Mouse (Mus musculus) cerebellum, adult 18-20 months (tissue): ENCODE data around the gene Tma7.
A peak's percentile ranks its signal among the peaks of the same experiment; 100 is the strongest.

Experiments
- DNase-seq, 2 experiments: peaks; one replicate each; pipeline ENCODE4 v3.0.0; 2021

Gene Tma7

GRCm38 (mm10) chr9:109060184-109060897 lies 22.0 kb downstream of the Tma7 start:
- no peak for DNase-seq

- peak; percentile 85 to 92 for DNase-seq
These were observed 23.1 kb downstream of the Tma7 start, which contains the start of gene Trex1 for GRCm38 (mm10) chr9:109059136-109059903. Gene Trex1 (minus strand): TSS chr9:109059734.

GRCm38 (mm10) chr9:109058006-109058765 lies 24.2 kb downstream of the Tma7 start:
- no peak for DNase-seq

GRCm38 (mm10) chr9:109057543-109057942 lies 24.8 kb downstream of the Tma7 start:
- DNase-seq = no peak

DNA sequence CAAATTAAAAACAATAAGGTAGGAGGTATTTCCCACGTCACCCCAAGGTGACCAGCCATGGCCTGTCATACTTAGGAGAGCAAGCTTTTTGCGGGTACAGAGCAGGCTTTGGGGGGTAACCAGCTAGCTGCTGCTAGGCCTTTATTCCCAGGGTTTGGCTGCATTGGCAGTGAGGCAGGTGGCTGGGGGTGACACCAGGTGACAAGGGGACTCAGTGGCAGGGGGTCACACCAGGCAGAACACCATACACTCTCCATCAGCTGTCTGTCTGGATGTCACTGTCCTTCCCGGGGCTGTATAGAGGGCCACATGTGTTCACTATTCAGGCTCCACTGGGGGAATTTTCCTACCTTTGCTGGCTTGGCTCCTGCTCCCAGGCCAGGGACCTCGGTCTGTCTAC lies 25.5 kb downstream of the Tma7 start:
- no peak for DNase-seq

- no peak for DNase-seq
These were observed 26.2 kb downstream of the Tma7 start for GRCm38 (mm10) chr9:109056081-109056690.

DNA sequence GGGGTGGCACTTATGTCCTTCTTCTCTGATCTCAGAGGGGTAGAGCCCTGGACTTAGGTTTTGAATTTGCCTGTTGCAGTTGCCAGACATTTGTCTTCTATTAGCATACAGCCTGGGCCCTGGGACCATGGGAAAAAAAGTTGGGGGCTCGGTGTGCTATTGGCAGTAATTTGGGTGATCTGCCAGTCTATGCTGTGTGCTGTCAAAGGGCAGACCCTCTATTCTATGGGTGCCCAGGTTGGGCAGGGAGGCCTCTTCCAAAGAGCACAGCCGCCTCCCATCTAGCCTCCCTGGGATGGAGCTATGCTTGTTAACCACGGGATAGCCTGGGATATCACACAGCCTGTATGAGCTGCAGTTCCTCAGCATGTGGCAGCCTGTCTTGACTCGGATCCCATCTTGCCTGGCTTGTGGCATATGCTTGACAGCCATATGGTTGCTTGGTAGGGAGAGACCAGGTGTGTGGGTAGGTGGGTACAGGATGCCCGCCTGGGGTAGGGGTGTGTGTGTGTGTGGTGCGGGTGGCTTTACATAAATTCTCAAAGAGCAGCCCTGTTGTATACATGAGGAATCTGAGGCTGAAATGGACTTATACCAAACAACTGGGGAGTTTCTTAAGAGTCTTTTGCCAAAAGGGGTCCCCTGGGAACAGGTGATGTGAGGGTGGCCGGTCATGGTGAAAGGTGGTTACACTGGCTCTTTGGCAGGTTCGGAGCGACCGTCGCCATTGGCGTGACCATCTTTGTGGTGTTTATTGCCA lies 26.9 kb downstream of the Tma7 start:
- DNase-seq = peak in 1 of 2 experiments; percentile 33

- DNase-seq = peak; percentile 62 to 81
These were observed 27.7 kb downstream of the Tma7 start for GRCm38 (mm10) chr9:109054712-109055111.

GRCm38 (mm10) chr9:109053851-109054250 lies 28.5 kb downstream of the Tma7 start:
- DNase-seq = no peak

GRCm38 (mm10) chr9:109053366-109053765 lies 29.0 kb downstream of the Tma7 start:
- DNase-seq = no peak

- no peak for DNase-seq
These were observed 29.7 kb downstream of the Tma7 start for GRCm38 (mm10) chr9:109052490-109053260.

- no peak for DNase-seq
These were observed 30.5 kb downstream of the Tma7 start for GRCm38 (mm10) chr9:109051651-109052489.

DNA sequence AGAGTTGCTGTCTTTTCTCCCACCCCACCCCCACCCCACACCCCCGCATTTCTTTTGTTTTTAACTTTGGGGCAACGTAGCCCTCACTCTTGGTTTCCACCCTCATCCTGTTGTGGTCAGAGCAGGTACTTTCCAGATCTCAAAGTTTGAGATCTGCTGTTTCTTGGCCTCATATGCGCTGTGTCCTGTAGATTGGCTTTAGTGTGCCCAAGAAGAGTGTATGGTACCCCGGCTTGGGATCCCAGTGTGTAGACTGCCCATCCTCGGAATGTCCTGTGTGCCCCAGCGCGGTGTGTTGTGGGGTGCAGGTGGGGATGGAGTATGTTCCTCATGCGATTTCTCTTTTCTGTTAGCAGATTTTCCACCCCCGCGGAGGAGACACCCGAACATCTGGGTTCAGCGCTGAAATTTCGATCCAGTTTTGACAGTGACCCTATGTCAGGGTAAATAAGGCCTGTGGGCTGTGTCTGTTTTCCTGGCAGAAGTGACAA lies 31.3 kb downstream of the Tma7 start:
- no peak for DNase-seq

DNA sequence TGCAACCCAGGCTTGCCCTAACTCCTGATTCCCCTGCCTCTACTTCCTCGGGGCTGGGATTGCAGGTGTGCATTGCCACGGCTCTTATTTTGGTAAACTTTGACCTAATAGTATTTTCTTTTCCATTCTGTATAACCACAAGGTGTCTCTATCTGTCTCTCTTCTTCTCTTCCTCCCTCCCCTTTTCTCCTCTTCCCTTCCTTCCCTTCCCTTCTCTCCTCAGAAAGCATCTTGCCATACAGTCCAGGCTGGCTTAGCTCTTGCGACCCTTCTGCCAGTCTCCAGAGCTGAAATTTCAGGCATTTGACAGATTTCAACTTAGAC lies 31.8 kb downstream of the Tma7 start:
- no peak for DNase-seq

DNA sequence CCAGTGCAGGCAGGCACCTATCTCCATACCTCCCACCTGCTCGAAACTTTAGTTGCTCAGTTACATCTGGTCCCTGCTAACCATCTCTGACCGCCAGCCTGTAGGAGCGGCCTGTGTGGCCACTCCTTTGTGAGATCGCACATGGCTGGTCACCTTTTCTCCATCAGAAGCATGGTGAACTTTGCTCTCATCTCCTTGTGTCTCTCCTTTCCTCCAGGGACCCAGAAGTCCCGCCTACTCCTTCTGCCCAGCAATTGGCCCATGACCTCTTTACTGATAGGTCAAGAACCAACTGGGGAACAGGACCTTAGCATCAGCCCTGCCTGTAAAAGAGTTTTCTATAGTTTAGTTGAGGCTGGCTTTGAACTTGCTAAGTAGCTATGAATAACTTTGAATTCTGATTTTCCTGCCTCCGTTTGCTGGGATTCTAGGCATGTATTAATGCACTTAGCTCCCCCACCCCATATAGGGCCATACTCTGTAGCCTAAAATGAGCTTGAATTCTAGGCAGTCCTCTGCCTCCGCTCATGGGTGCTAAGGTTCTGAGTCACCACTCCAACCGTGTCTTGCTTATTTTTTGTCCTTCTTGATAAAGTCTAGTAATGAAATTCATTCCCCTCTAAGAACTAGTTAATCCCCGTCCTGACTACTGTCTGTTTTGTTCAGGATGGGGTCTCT lies 32.3 kb downstream of the Tma7 start:
- no peak for DNase-seq

GRCm38 (mm10) chr9:109049316-109049715 lies 33.1 kb downstream of the Tma7 start:
- DNase-seq = no peak

DNA sequence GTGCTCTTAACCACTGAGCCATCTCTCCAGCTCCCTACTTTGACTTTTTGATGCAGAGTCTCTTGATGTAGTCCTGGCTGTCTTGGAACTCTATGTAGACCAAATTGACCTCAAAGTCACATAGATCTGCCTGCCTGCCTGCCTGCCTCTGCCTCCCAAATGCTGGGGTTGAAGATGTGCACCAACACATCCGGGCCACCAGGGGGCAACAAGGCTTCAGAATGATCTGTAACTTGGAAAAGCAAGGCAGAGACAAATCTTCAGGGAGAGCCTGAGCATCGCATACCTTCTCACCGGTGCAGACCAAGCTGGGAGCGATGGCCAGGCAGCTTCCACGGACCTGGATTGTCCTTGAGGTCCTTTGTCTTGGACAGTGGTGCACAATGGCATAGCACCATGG lies 36.1 kb downstream of the Tma7 start:
- DNase-seq = peak; percentile 53 to 57

GRCm38 (mm10) chr9:109041351-109041750 lies 41.0 kb downstream of the Tma7 start:
- no peak for DNase-seq

- no peak for DNase-seq
These were observed 41.5 kb downstream of the Tma7 start for GRCm38 (mm10) chr9:109040906-109041305.

DNA sequence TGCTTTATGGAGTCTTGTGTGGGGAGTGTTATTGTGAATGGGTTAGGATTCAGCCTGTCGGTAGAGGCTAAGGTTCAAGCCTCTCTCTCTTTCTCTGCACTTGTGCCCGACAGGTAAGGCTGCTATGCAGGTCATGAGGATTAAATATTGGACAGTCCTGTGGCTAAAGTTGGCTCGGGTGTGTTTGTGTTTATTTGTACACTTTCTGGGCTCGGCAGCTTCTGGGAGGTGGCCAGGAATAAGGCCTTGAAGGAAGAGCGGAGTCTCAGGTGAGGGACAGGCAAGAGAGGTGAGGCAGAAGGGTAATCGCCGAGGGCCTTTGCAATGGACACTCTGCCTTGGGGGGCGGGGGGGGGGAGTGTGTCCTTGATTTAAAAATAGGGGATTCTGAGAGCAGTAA lies 42.2 kb downstream of the Tma7 start:
- DNase-seq = peak; percentile 32 to 43
